Mouse (Mus musculus): ENCODE data around the gene Mettl22. TPM values are rescaled to one million over a fixed set of nuclear protein-coding genes. Genes with fewer than 3 reads are reported as not detected.

Mettl22 gene
- total RNA-seq, 2 experiments from 2014 or later, result 10.4 to 15.8 TPM

Other genes with a start within 250 kb of the Mettl22 start
- not detected for gene Tmem114, start 45.7 kb upstream of the Mettl22 start, total RNA-seq (2021)
- gene Abat, start 42.6 kb downstream of the Mettl22 start, total RNA-seq (2021), result 10 to 100 TPM; 77.3 to 82.1 TPM
- gene Pmm2, start 166.9 kb downstream of the Mettl22 start, total RNA-seq (2021), result 10 to 100 TPM; 44.2 to 50.2 TPM
- gene Tmem186, start 166.9 kb downstream of the Mettl22 start, total RNA-seq (2021), result 10 to 100 TPM; 17.1 to 21.1 TPM
- gene Carhsp1, start 201.4 kb downstream of the Mettl22 start, total RNA-seq (2021), result 100 to 1,000 TPM in 1 of 2 experiments, 10 to 100 TPM in 1; 50.0 to 107 TPM
- gene Gm5767, start 210.0 kb downstream of the Mettl22 start, total RNA-seq (2021), result not detected

Measured in adrenal gland, postnatal 36 days (tissue).